Mouse (Mus musculus) adrenal gland, postnatal 25 days (tissue): ENCODE data around the gene Ica1l. TPM values are rescaled to one million over a fixed set of nuclear protein-coding genes. Genes with fewer than 3 reads are reported as not detected.
"Not testable (repeated sequence)": the region's sequence is repeated elsewhere in the genome, so short reads cannot be mapped to it uniquely, and the experiment has no call there.

Experiments
- DNase-seq: peaks from one replicate; pipeline ENCODE4 v3.0.0; 2021; ENCODE audit warnings: mixed read lengths
- long read RNA-seq: library from polyadenylated mRNA; stranded (forward); transcript quantifications from one replicate; pipeline ENCODE4 v2.0.0, GENCODE M21; 2021
- total RNA-seq: library from RNA; stranded (reverse); gene quantifications from 2 replicates; pipeline ENCODE4 v1.2.3, GENCODE M21; 2021

Gene Ica1l
- 1.7 and 1.8 TPM in 2 replicates for total RNA-seq
- long read RNA-seq, partial matches to known transcripts, result 1 of 2 reads
- long read RNA-seq, other reads (novel, unspliced or antisense), result 1 of 2 reads

GRCm38 (mm10) chr1:60042796-60043469 lies at the start of gene Ica1l:
TSS of gene Ica1l (minus strand) at chr1:60043184.
- peak; percentile 71 for DNase-seq

- DNase-seq, result no peak
These were observed 33.4 kb upstream of the Ica1l start for GRCm38 (mm10) chr1:60076411-60076810.

- no peak for DNase-seq
These were observed 32.6 kb upstream of the Ica1l start for GRCm38 (mm10) chr1:60075590-60075989.

GRCm38 (mm10) chr1:60074935-60075334 lies 32.0 kb upstream of the Ica1l start:
- no peak for DNase-seq

GRCm38 (mm10) chr1:60070725-60071124 lies 27.7 kb upstream of the Ica1l start:
- DNase-seq, result not testable (repeated sequence)

- DNase-seq, result no peak
These were observed 13.3 kb upstream of the Ica1l start for GRCm38 (mm10) chr1:60056310-60056709.

- no peak for DNase-seq
These were observed 11.7 kb upstream of the Ica1l start for GRCm38 (mm10) chr1:60054659-60055058.

GRCm38 (mm10) chr1:60047481-60047880 lies 4.5 kb upstream of the Ica1l start:
- not testable (repeated sequence) for DNase-seq

- no peak for DNase-seq
These were observed 1.6 kb upstream of the Ica1l start for GRCm38 (mm10) chr1:60044595-60044994.

- DNase-seq, result no peak
These were observed 587 bp downstream of the Ica1l start for GRCm38 (mm10) chr1:60042398-60042795.

GRCm38 (mm10) chr1:60035044-60035443 lies 7.9 kb downstream of the Ica1l start:
- no peak for DNase-seq

- DNase-seq, result no peak
These were observed 25.9 kb downstream of the Ica1l start for GRCm38 (mm10) chr1:60017031-60017469.

- no peak for DNase-seq
These were observed 26.8 kb downstream of the Ica1l start for GRCm38 (mm10) chr1:60016136-60016611.

- no peak for DNase-seq
These were observed 27.5 kb downstream of the Ica1l start for GRCm38 (mm10) chr1:60015511-60015910.

GRCm38 (mm10) chr1:60013779-60014178 lies 29.2 kb downstream of the Ica1l start:
- no peak for DNase-seq

GRCm38 (mm10) chr1:60008743-60009142 lies 34.2 kb downstream of the Ica1l start:
- DNase-seq, result no peak

- no peak for DNase-seq
These were observed 35.6 kb downstream of the Ica1l start for GRCm38 (mm10) chr1:60007337-60007736.

GRCm38 (mm10) chr1:60000319-60000718 lies 42.7 kb downstream of the Ica1l start:
- DNase-seq, result no peak

- no peak for DNase-seq
These were observed 45.6 kb downstream of the Ica1l start for GRCm38 (mm10) chr1:59997352-59997751.

- no peak for DNase-seq
These were observed 47.3 kb downstream of the Ica1l start for GRCm38 (mm10) chr1:59995646-59996045.

GRCm38 (mm10) chr1:59987399-59988040 lies 55.5 kb downstream of the Ica1l start:
- DNase-seq, result no peak

- DNase-seq, result no peak
These were observed 56.4 kb downstream of the Ica1l start for GRCm38 (mm10) chr1:59986626-59987025.

- peak; percentile 6 for DNase-seq
These were observed 75.7 kb downstream of the Ica1l start for GRCm38 (mm10) chr1:59967291-59967690.
